Mouse (Mus musculus) stomach, embryonic 15.5 days (tissue): Measurements from ENCODE around the gene Uspl1. TPM values are rescaled to one million over a fixed set of nuclear protein-coding genes. Genes with fewer than 3 reads are reported as not detected.

Experiments used
- ATAC-seq: fragments of 200-750 bp; cut with Nextera tagmentation; 2 replicates; pipeline ENCODE4 v1.8.0; 2017; ENCODE audit warnings: low read depth, moderate number of reproducible peaks, moderate TSS enrichment; ENCODE audit not compliant: insufficient read depth, low FRiP score
- H3K27ac ChIP-seq: fragments of 300-500 bp; sonication (generic); 2 replicates; pipeline ENCODE4 v1.5.1; 2015; ENCODE audit warnings: mild to moderate bottlenecking, inconsistent platforms
- H3K27me3 ChIP-seq: fragments of 300-500 bp; sonication (generic); replicated peaks from 2 replicates; pipeline ENCODE4 v1.6.1; 2015; ENCODE audit warnings: inconsistent platforms
- H3K36me3 ChIP-seq: fragments of 300-500 bp; sonication (generic); 2 replicates; pipeline ENCODE4 v1.6.1; 2015; ENCODE audit warnings: inconsistent platforms
- H3K4me1 ChIP-seq: fragments of 300-500 bp; sonication (generic); 2 replicates; pipeline ENCODE4 v1.6.1; 2015; ENCODE audit warnings: inconsistent platforms
- H3K4me2 ChIP-seq: fragments of 300-500 bp; sonication (generic); 2 replicates; pipeline ENCODE4 v1.6.1; 2015; ENCODE audit warnings: mild to moderate bottlenecking, inconsistent platforms
- H3K4me3 ChIP-seq: fragments of 300-500 bp; sonication (generic); replicated peaks from 2 replicates; pipeline ENCODE4 v1.5.1; 2015; ENCODE audit warnings: inconsistent platforms
- H3K9ac ChIP-seq: fragments of 300-500 bp; sonication (generic); 2 replicates; pipeline ENCODE4 v1.6.1; 2015; ENCODE audit warnings: inconsistent platforms
- H3K9me3 ChIP-seq: fragments of 300-500 bp; sonication (generic); 2 replicates; pipeline ENCODE4 v1.6.1; 2016; ENCODE audit warnings: inconsistent platforms
- WGBS: fragments of 180-500 bp; shearing (Covaris S2); methylation state at CpG from one replicate; pipeline ENCODE4 v1.1.7; 2015; 5-methylcytosine and 5-hydroxymethylcytosine counted together
- polyA plus RNA-seq: library from polyadenylated mRNA; unstranded; fragments of >200 nt; fragmentation: Nextera tagmentation; extraction: Ambion mirVana; gene quantifications from 2 replicates; pipeline ENCODE4 v1.2.1, GENCODE M21; 2015

Uspl1 gene
- polyA plus RNA-seq, 1 experiment from 2014 or later, result 32.0 TPM

DNA sequence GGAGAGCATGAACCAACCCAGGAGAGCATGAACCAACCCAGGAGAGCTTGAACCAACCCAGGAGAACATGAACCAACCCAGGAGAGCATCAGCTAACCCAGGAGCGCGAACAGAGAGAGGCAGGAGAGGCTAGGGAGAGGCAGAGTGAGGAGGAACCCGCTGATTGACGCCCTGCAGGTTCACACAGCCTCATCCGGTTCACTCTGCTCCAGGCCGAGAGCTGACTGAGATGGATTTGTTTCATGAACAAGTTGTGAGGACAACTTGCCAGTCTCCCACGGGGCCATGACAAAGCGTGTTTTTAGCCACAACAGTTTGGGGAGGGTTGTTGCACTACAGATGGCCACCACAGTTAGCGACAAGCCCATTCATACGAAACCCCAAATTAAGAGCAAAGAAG is 11.9 kb upstream of the Uspl1 start:
- Histone ChIP-seq H3K36me3 (no peaks in the 10 kb centered on the region), H3K4me2 (no peak overlapping the region), H3K9ac (no peak overlapping the region), H3K4me1 (no peaks in the 10 kb centered on the region), H3K27me3 (no peaks in the 10 kb centered on the region), H3K9me3 (no peaks in the 10 kb centered on the region), H3K4me3 (no peak overlapping the region), H3K27ac (no peak overlapping the region)
- 69% methylated on average over 10 of the region's 10 CpGs for WGBS
- ATAC-seq, result no peak

DNA sequence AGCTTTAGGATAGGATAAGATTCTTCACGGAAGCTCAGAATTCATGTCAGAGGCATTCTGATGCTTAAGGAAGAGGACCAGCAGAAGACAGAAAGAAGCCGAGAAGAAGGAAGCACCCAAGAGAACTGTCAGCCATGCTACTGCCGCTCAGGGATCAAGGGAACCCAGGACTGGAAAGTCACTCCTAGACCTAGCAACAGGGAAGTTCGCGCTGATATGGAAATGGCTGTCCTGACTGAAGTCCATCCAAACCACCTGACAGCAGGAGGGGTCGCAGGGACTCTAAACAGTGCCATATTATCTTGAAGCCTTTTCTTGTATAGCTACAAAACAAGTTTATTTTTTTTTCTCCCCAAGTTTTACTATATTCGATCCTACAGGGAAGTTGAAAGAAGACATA is 9.6 kb upstream of the Uspl1 start:
- Histone ChIP-seq H3K9me3 (no peaks in the 10 kb centered on the region), H3K9ac (no peak overlapping the region), H3K27ac (no peak overlapping the region), H3K27me3 (no peaks in the 10 kb centered on the region), H3K4me3 (no peak overlapping the region), H3K36me3 (no peaks in the 10 kb centered on the region), H3K4me1 (no peaks in the 10 kb centered on the region), H3K4me2 (no peak overlapping the region)
- 83% methylated on average over 7 of the region's 7 CpGs for WGBS
- no peak for ATAC-seq

DNA sequence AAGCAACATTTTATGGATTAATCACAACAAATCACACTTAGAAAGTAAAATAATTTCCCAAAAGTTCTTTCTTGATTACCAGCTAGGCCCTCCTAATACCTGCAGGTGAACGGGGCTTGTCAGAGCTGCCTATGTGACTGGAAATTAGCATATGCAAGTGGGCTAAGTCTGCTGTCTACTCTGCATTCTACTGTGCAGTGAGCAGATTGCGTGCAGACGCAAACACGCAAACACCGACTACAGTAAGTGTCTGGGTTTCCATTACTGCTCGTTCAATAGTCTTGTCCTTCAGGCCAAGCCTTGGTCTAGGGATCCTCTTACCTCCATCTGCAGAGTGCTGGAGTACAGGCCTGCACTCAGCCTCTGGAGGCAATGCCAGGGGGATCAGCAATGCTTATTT is 8.4 kb upstream of the Uspl1 start:
- ATAC-seq, result no peak
- H3K9ac ChIP-seq, result no peak overlapping the region
- no peaks in the 10 kb centered on the region for H3K27me3 ChIP-seq
- no peaks in the 10 kb centered on the region for H3K9me3 ChIP-seq
- no peaks in the 10 kb centered on the region for H3K4me1 ChIP-seq
- WGBS, result 92% methylated on average over 6 of the region's 6 CpGs
- H3K4me3 ChIP-seq, result no peak overlapping the region
- H3K36me3 ChIP-seq, result no peaks in the 10 kb centered on the region
- H3K27ac ChIP-seq, result no peak overlapping the region
- H3K4me2 ChIP-seq, result no peak overlapping the region

GRCm38 (mm10) chr5:149178095-149178494 is 6.1 kb upstream of the Uspl1 start:
- Histone ChIP-seq H3K9ac (no peak overlapping the region), H3K4me1 (no peaks in the 10 kb centered on the region), H3K9me3 (no peaks in the 10 kb centered on the region), H3K4me2 (no peak overlapping the region), H3K4me3 (no peak overlapping the region), H3K36me3 (no peaks in the 10 kb centered on the region), H3K27me3 (no peaks in the 10 kb centered on the region), H3K27ac (no peak overlapping the region)
- WGBS, result 82% methylated on average over 5 of the region's 5 CpGs
- no peak for ATAC-seq

- Histone ChIP-seq H3K4me2 (no peak overlapping the region), H3K36me3 (no peaks in the 10 kb centered on the region), H3K27me3 (no peaks in the 10 kb centered on the region), H3K4me1 (no peaks in the 10 kb centered on the region), H3K9ac (no peak overlapping the region), H3K27ac (no peak overlapping the region), H3K9me3 (no peaks in the 10 kb centered on the region), H3K4me3 (no peak overlapping the region)
- ATAC-seq, result no peak
- WGBS, result 85% methylated on average over 3 of the region's 3 CpGs
These were observed 4.3 kb upstream of the Uspl1 start for GRCm38 (mm10) chr5:149179826-149180225.

DNA sequence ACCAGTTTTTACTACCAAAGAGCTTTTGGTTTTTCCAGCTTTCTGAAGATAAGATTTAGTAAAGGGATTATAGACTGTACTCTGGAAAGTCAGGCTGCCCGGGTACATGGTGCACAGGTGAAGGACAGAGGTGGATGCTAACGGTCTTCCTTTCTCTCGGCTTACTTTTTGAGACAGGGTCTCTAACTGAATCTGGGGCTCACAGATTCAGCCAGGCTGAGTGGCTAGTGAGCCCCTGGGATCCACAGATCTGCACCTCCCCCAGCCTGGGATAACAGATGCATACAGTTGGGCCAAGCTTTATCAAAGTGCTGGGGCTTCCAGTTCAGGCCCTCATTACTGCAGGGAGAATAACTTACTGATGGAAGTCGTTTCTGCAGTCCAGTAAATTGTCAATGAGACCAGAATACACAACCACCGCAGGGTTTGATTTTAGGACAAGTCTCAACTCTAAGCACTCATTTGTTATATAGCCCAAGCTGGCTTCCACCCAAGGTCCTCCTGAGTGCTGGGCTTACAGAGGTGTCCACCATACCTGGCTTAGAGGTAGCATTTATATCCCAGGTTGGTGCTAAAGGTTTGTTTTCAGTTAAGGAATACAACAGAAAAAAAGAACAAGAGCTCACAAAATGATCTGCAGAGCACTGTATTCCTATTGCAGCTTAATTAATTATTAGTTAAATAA is 1.8 kb upstream of the Uspl1 start:
- Histone ChIP-seq H3K4me2 (no peak overlapping the region), H3K4me1 (peaks cover 17% of the 10 kb centered on the region; the same call in 1 of the 2 replicates), H3K4me3 (no peak overlapping the region), H3K9ac (no peak overlapping the region), H3K27me3 (no peaks in the 10 kb centered on the region), H3K27ac (no peak overlapping the region), H3K36me3 (no peaks in the 10 kb centered on the region), H3K9me3 (no peaks in the 10 kb centered on the region)
- no peak for ATAC-seq
- 81% methylated on average over 5 of the region's 5 CpGs for WGBS

GRCm38 (mm10) chr5:149183122-149183521 is 1.0 kb upstream of the Uspl1 start:
- no peak for ATAC-seq
- Histone ChIP-seq H3K27ac (peak overlapping the region; percentile 96; the same call in 1 of the 2 replicates), H3K4me1 (peaks cover 17% of the 10 kb centered on the region; the same call in 1 of the 2 replicates), H3K4me2 (peak overlapping the region; percentile 62), H3K4me3 (peak overlapping the region; percentile 68; the same call in 1 of the 2 replicates), H3K9me3 (no peaks in the 10 kb centered on the region), H3K27me3 (no peaks in the 10 kb centered on the region), H3K36me3 (no peaks in the 10 kb centered on the region), H3K9ac (no peak overlapping the region)
- WGBS, result 46% methylated on average over 1 of the region's 1 CpGs

GRCm38 (mm10) chr5:149183721-149184103 is 438 bp upstream of the Uspl1 start:
- peak overlapping the region; percentile 76 for H3K9ac ChIP-seq
- H3K27ac ChIP-seq, result peak overlapping the region; percentile 96
- H3K4me3 ChIP-seq, result peak overlapping the region; percentile 68
- under 1% methylated on average over 11 of the region's 13 CpGs for WGBS
- H3K27me3 ChIP-seq, result no peaks in the 10 kb centered on the region
- H3K4me2 ChIP-seq, result peak overlapping the region; percentile 62
- peaks cover 17% of the 10 kb centered on the region; the same call in 1 of the 2 replicates for H3K4me1 ChIP-seq
- H3K9me3 ChIP-seq, result no peaks in the 10 kb centered on the region
- peak; percentile 36 for ATAC-seq
- H3K36me3 ChIP-seq, result no peaks in the 10 kb centered on the region

DNA sequence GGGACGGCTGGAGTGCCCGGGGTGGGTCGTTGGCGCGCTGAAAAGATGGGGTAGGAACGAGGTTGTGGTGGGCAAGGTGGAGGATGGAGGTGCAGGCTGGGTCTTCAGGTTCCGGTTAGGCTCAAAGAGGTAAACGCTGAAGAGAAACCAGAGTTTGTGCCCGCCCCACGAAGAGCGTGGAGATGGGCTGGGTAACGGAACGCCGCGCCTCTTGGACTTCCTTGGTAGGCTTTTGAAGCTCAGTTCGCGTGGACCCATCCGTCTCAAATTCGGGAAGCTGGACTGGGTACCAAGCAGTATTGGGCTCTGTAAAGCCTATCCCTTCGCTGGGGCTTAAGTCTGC is 665 bp downstream of the Uspl1 start:
- Histone ChIP-seq H3K9me3 (no peaks in the 10 kb centered on the region), H3K27ac (peak overlapping the region; percentile 86), H3K9ac (peak overlapping the region; percentile 73), H3K4me1 (peaks cover 17% of the 10 kb centered on the region; the same call in 1 of the 2 replicates), H3K4me3 (peak overlapping the region; percentile 86), H3K27me3 (no peaks in the 10 kb centered on the region), H3K36me3 (peaks cover 9% of the 10 kb centered on the region; the same call in 1 of the 2 replicates), H3K4me2 (peak overlapping the region; percentile 79)
- ATAC-seq, result peak; percentile 2; the same call in 1 of the 2 replicates
- 0% methylated on average over 20 of the region's 20 CpGs for WGBS

- Histone ChIP-seq H3K36me3 (peaks cover 9% of the 10 kb centered on the region; the same call in 1 of the 2 replicates), H3K9ac (peak overlapping the region; percentile 73; the same call in 1 of the 2 replicates), H3K27ac (no peak overlapping the region), H3K4me1 (peaks cover 17% of the 10 kb centered on the region; the same call in 1 of the 2 replicates), H3K27me3 (no peaks in the 10 kb centered on the region), H3K4me2 (peak overlapping the region; percentile 79), H3K4me3 (peak overlapping the region; percentile 86), H3K9me3 (no peaks in the 10 kb centered on the region)
- WGBS, result 65% methylated on average over 3 of the region's 3 CpGs
- ATAC-seq, result no peak
These were observed 1.7 kb downstream of the Uspl1 start for GRCm38 (mm10) chr5:149185806-149186205.

- Histone ChIP-seq H3K27me3 (no peaks in the 10 kb centered on the region), H3K4me1 (peaks cover 17% of the 10 kb centered on the region; the same call in 1 of the 2 replicates), H3K9ac (no peak overlapping the region), H3K36me3 (peaks cover 32% of the 10 kb centered on the region), H3K9me3 (no peaks in the 10 kb centered on the region), H3K27ac (no peak overlapping the region), H3K4me3 (no peak overlapping the region), H3K4me2 (no peak overlapping the region)
- ATAC-seq, result no peak
- WGBS, result 91% methylated on average over 1 of the region's 1 CpGs
These were observed 6.0 kb downstream of the Uspl1 start for GRCm38 (mm10) chr5:149190160-149190559.

GRCm38 (mm10) chr5:149196611-149197010 is 12.5 kb downstream of the Uspl1 start:
- Histone ChIP-seq H3K4me2 (no peak overlapping the region), H3K9me3 (no peaks in the 10 kb centered on the region), H3K36me3 (peaks cover 31% of the 10 kb centered on the region), H3K4me3 (no peak overlapping the region), H3K4me1 (0 out of 2 replicates have a peak, but pooled peaks cover 2% of the 10 kb centered on the region), H3K27ac (no peak overlapping the region), H3K27me3 (no peaks in the 10 kb centered on the region), H3K9ac (no peak overlapping the region)
- no peak for ATAC-seq
- whole genome bisulfite sequencing, result 9% methylated on average over 1 of the region's 1 CpGs
